Mouse (Mus musculus) megakaryocyte-erythroid progenitor cell, adult 5-6 weeks (primary cell): Measurements from ENCODE around the gene Kpnb1. TPM values are rescaled to one million over a fixed set of nuclear protein-coding genes. Genes with fewer than 3 reads are reported as not detected.

Experiments
- ATAC-seq: replicated peaks from 2 replicates; pipeline ENCODE4 v1.8.0; 2016; ENCODE audit warnings: mild to moderate bottlenecking, inconsistent platforms; ENCODE audit not compliant: severe bottlenecking, poor library complexity, low FRiP score, low TSS enrichment
- total RNA-seq, 2 experiments: library from RNA; stranded (forward) in 1 of 2; stranded (reverse) in 1 of 2; fragments of 200-1000, 215-1000 nt in 1 of 2; fragments of >200 nt in 1 of 2; fragmentation: Nextera tagmentation in 1 of 2; gene quantifications; 2 replicates each; pipeline ENCODE4 v1.2.3; 2014 to 2017

Gene Kpnb1
- total RNA-seq, 2 experiments from 2014 or later = 185 to 446 TPM

GRCm38 (mm10) chr11:97115797-97116196 lies 71.9 kb downstream of the Kpnb1 start:
- no peak for ATAC-seq

GRCm38 (mm10) chr11:97114671-97115601 lies 72.7 kb downstream of the Kpnb1 start, which contains the start of gene Tbx21:
Tbx21 (minus strand) TSS chr11:97115331.
- ATAC-seq = no peak

- ATAC-seq = no peak; the same call in 1 of the 2 replicates
Observed at GRCm38 (mm10) chr11:97112519-97113125, 75.1 kb downstream of the Kpnb1 start.

Other genes with a start within 250 kb of the Kpnb1 start
- 13.7 and 18.5 TPM in 2 replicates for gene Pnpo, start 243.9 kb downstream of the Kpnb1 start, total RNA-seq (2014; fragmentation: Nextera tagmentation)
- gene Pnpo, start 243.9 kb downstream of the Kpnb1 start, total RNA-seq (2017) = 25.9 and 29.0 TPM in 2 replicates
- gene Sp2, start 204.9 kb downstream of the Kpnb1 start, total RNA-seq (2014; fragmentation: Nextera tagmentation) = 15.5 and 16.1 TPM in 2 replicates
- gene Sp2, start 204.9 kb downstream of the Kpnb1 start, total RNA-seq (2017) = 2.4 and 4.8 TPM in 2 replicates
- 0.28 TPM in 1 of 2 replicates, not detected in the other for gene Sp6, start 174.5 kb downstream of the Kpnb1 start, total RNA-seq (2014; fragmentation: Nextera tagmentation)
- gene Sp6, start 174.5 kb downstream of the Kpnb1 start, total RNA-seq (2017) = 0.38 TPM in 1 of 2 replicates, not detected in the other
- 12.4 and 17.7 TPM in 2 replicates for gene Scrn2, start 157.9 kb downstream of the Kpnb1 start, total RNA-seq (2014; fragmentation: Nextera tagmentation)
- 26.1 and 32.6 TPM in 2 replicates for gene Scrn2, start 157.9 kb downstream of the Kpnb1 start, total RNA-seq (2017)
- gene Lrrc46, start 146.5 kb downstream of the Kpnb1 start, total RNA-seq (2014; fragmentation: Nextera tagmentation) = 1.7 TPM in 1 of 2 replicates, not detected in the other
- gene Lrrc46, start 146.5 kb downstream of the Kpnb1 start, total RNA-seq (2017) = 0.11 TPM in 1 of 2 replicates, not detected in the other
- gene Mrpl10, start 146.3 kb downstream of the Kpnb1 start, total RNA-seq (2014; fragmentation: Nextera tagmentation) = 38.6 and 49.6 TPM in 2 replicates
- 23.6 and 24.8 TPM in 2 replicates for gene Mrpl10, start 146.3 kb downstream of the Kpnb1 start, total RNA-seq (2017)
- 14.2 and 15.0 TPM in 2 replicates for gene Osbpl7, start 137.3 kb downstream of the Kpnb1 start, total RNA-seq (2014; fragmentation: Nextera tagmentation)
- 23.5 and 25.3 TPM in 2 replicates for gene Osbpl7, start 137.3 kb downstream of the Kpnb1 start, total RNA-seq (2017)
- 0.96 and 1.9 TPM in 2 replicates for gene Tbx21, start 72.5 kb downstream of the Kpnb1 start, total RNA-seq (2014; fragmentation: Nextera tagmentation)
- 0.30 and 0.61 TPM in 2 replicates for gene Tbx21, start 72.5 kb downstream of the Kpnb1 start, total RNA-seq (2017)
- 0.89 TPM in 1 of 2 replicates, not detected in the other for gene Tbkbp1, start 36.4 kb downstream of the Kpnb1 start, total RNA-seq (2014; fragmentation: Nextera tagmentation)
- 0.23 TPM in 2 replicates for gene Tbkbp1, start 36.4 kb downstream of the Kpnb1 start, total RNA-seq (2017)
- gene Npepps, start 92.8 kb upstream of the Kpnb1 start, total RNA-seq (2014; fragmentation: Nextera tagmentation) = 32.5 and 34.5 TPM in 2 replicates
- 19.8 and 25.0 TPM in 2 replicates for gene Npepps, start 92.8 kb upstream of the Kpnb1 start, total RNA-seq (2017)
- gene Mrpl45, start 127.8 kb upstream of the Kpnb1 start, total RNA-seq (2014; fragmentation: Nextera tagmentation) = 38.2 and 48.4 TPM in 2 replicates
- gene Mrpl45, start 127.8 kb upstream of the Kpnb1 start, total RNA-seq (2017) = 23.2 and 34.7 TPM in 2 replicates
- gene Gpr179, start 164.2 kb upstream of the Kpnb1 start, total RNA-seq (2014; fragmentation: Nextera tagmentation) = 0.05 TPM in 1 of 2 replicates, not detected in the other
- gene Gpr179, start 164.2 kb upstream of the Kpnb1 start, total RNA-seq (2017) = not detected in 2 replicates
- 6.0 and 15.8 TPM in 2 replicates for gene Socs7, start 174.7 kb upstream of the Kpnb1 start, total RNA-seq (2014; fragmentation: Nextera tagmentation)
- 9.0 and 11.8 TPM in 2 replicates for gene Socs7, start 174.7 kb upstream of the Kpnb1 start, total RNA-seq (2017)
- gene Arhgap23, start 227.7 kb upstream of the Kpnb1 start, total RNA-seq (2014; fragmentation: Nextera tagmentation) = 18.4 and 22.3 TPM in 2 replicates
- gene Arhgap23, start 227.7 kb upstream of the Kpnb1 start, total RNA-seq (2017) = 3.9 and 14.5 TPM in 2 replicates